Mouse (Mus musculus): ENCODE results near the gene Thsd4. TPM values are rescaled to one million over a fixed set of nuclear protein-coding genes. Genes with fewer than 3 reads are reported as not detected.
"Not testable (repeated sequence)": the region's sequence is repeated elsewhere in the genome, so short reads cannot be mapped to it uniquely, and the experiment has no call there.

Thsd4 gene
- total RNA-seq, 2 experiments from 2014 or later = 10.1 to 10.6 TPM

DNA sequence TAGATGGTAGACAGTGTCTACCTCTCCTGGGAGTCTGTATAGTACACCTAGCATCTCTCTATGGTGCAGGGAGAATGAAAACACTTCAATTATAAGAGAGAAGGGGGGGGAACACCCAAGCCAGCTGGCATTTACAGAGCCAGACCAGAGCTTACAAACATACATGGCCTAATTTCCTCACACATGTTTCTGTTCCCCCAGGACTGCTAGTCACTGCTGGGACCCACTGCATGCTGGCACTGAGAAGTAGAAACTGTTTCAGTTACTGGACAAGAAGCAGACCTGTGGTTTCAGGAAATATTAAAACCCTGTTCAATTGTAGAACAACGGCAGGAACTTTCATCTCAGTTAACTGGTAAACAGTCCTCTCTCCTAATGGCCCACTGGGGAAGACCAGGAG lies 308.7 kb downstream of the Thsd4 start:
- DNase-seq = peak; percentile 13

DNA sequence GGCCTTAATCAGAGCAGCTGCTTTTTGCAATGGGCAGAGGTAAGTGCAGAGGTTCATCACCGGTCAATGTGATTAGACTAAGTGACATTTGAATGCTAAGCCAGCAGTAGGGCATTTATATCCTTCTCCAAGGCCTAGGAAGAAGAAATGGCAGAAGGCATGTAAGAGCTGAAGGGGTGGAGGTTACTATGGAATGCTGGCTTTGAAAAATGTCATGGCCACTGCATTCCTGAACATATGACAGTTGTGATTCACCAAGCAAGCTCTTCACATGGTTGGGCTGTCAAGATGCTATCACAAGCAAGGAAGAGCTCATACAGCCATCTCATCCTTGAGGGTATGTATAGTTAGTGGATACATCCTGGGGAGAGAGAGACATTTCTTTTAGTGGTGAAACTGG lies 313.0 kb downstream of the Thsd4 start:
- DNase-seq = no peak

DNA sequence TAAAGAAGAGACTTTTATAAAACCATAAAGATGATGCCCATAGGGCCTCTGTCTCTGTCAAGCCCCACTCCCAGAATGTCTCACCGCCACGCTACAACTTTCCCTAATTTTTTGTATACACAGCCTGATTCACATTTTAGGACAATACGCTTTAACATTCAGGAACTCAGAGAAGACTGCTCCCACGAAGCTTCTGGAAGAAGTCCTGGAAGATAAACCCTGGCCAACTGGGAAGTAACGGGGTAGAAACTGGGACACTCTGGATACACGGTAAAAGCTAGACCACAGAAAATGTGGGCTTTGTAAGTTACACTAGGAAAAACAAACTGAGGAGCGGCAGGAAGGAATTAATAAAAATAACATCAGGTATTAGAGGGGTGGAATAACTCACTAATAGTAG lies 318.7 kb downstream of the Thsd4 start:
- DNase-seq = no peak

DNA sequence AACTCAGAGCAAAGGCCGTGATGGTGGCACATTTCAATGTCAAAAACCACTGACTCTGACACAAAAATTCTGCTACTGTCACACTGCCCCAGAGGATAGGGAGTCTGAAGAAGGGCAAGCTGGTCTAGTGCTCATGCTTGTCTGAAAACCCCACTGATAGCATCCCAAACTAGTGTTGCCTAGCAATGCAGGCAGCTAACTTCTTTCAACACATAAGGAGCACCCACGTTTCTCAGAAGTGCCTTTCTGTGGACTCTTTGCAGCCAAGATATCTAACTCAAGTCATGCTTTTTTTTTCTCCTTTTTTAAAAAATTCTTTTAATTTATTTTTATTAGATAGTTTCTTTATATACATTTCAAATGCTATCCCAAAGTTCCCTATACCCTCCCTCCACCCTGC lies 321.4 kb downstream of the Thsd4 start:
- no peak for DNase-seq

DNA sequence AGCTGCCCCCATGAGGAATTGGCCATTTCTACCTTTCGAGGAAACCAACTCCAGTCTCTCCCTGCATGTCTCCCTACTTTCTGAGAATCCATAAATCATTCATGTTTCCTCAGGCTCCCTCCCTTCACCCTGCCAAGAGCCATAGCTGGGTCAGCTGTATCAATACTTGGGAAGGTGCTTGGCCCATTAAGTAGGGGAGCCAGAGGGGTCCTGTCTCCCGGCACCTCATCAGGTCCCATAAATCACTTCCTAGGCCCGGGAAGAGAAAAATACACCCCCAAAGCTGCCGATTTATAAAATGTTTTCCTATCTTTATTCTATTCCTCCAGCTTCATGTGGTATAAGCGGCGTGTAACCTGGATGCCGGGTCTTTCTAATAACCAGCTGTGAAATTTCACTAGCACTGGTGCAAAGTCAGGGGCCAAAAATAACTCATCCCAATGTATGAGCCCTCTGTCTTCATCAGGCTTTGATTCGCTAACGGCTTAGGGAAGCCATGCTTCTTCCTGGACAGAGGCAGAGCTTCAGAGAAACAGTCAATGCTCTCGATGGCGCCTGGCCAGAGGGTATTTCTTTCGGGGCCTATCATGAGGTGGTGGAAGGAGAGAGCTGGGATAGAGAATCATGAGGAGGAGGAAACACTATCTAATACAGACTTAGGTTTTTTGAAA lies 323.2 kb downstream of the Thsd4 start:
- no peak for DNase-seq

DNA sequence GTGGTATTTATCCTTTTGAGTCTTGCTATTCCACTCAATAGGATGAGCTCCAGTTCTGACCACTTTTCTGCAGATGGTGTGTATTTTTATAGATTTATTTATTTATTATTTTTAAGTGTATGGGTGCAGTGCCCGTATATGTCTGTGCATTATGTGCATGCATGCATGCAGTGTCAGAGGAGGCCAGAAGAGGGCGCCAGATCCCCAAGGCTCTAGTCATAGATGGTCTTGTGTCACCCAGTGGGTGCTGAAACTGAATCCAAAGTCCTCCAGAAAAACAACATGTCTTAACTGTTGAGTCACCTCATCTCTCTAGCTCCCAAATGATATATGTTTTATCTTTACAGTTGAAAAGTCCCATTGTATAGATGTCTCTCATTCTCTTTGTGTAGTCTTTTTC lies 326.3 kb downstream of the Thsd4 start:
- DNase-seq = no peak

DNA sequence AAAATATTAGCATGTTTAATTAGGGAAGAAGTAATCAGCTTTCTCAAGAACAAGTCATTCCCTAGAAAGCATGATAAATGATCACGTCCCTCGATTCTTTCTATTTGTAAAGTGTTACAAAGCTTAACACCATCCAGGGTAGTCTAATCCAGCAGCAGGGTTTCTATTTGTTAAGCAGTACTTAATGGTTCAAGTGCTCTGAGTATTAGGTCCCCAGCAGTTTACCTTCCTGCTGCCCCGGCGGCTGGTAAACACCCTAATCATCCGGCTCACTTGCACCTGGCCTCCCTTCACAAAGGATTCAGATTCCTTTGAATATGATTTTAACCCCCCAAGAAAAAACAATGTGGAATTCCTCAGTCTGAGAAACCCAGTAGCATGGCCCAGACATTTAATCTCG lies 326.9 kb downstream of the Thsd4 start:
- no peak for DNase-seq

DNA sequence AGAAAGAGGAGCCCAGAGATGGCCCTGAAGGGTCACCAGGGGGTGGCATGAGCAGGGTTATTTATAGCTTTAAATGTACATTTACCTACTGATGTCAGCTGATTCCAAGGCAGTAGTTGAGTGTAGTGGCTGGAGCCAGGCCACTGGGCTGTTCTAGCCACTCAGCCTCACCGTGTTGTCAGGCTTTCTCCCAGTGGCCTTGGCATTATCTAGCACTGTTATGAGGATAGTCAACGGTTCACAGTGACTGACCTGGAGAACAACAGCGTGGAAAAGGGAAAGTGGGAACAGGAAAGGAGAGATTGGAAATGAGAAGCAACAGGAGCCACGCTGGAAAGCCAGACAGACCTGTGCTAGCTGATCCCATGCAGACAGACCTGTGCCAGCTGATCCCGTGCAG lies 329.5 kb downstream of the Thsd4 start:
- peak; percentile 31 for DNase-seq

DNA sequence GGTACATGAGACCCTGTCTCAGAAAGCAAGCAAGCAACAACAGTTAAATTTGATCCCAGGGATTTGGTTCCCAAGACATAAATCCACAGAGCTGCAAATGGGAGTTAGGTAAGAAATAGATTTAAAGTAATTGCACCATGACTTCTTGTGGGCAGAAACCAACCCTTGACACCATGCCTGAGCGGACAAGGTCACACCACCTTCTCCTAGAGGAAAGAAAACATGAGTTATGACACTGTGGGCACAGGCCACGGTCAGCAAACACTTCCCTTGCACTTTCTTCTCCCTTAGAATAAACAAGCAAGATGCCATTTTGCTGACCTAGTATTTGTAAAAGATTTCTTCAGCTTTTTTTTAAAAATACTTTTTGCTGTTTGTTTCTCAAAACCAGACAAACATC lies 334.4 kb downstream of the Thsd4 start:
- DNase-seq = peak; percentile 38

DNA sequence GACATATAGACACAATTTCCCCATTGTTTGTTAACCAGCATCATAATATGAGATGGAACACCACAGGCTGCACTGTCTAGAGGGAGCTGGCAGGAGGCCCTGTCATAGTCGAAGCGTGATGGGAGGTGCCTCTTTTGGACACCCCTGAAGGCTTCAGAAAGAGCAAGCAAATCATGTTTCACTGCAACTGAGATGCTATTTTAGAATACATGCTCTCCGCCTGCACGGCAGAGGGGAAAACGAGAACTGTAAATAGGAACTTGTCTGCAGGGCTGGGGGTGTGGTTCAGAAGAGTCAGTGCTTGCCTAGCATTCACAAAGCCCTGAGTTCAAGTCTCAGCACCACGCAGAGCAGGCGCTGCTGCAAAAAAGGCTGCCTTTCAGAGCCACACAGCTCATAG lies 334.9 kb downstream of the Thsd4 start:
- DNase-seq = no peak

DNA sequence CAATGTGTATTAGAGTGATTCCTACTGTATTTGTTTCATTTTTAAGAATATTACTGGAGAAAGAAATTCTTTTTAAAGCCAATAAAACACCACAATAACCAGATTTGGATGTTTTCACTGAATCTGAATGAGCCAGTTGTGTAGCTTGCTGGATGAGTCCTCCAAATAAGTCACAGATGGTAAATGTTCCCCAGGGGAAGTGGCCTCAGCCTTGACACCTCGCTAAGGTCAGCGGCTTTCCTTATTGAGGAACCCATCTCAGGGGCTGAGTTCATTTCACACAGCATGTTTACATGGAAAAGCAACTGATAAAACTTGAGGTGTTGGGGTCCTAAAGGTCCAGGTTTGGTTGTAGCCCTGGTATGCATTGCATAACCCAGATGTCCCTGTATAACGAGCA lies 337.8 kb downstream of the Thsd4 start:
- DNase-seq = no peak

DNA sequence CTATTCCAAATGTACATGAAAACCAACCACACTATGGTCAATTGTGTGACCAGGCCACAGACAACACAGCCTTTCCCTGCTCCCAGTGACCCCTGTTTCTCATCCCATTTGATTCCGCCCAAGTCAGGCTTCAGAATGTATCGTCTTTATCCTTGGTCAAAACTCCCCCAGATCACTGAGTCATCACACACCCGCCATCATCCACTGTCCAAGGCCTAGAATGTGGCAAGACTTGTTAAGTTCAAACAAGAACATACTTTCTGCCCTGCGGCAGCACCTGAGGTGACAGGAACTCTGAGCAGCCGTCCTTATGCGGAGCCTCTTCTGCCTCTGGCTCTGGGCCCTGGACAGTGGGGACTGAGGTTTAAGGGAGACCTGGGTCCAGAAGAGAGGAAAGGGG lies 339.5 kb downstream of the Thsd4 start:
- DNase-seq = peak; percentile 35

DNA sequence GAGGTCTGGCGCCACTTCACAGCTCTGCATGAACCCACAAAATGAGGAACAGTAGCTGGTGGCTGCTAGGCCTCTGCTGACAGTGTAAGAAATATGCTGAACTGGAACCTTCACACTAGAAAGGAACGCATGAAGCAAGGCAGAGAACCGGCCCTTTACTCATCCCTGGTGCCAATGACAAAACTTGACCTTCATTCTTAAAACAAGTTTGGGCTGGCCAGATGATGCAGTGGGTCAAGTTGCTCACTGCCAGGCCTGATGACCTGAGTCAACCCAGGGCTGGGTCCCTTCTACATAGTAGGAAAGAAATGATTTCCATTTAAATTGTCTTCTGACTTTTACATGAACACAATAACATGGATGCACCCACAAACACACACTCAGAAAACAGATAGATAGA lies 340.9 kb downstream of the Thsd4 start:
- peak; percentile 41 for DNase-seq

DNA sequence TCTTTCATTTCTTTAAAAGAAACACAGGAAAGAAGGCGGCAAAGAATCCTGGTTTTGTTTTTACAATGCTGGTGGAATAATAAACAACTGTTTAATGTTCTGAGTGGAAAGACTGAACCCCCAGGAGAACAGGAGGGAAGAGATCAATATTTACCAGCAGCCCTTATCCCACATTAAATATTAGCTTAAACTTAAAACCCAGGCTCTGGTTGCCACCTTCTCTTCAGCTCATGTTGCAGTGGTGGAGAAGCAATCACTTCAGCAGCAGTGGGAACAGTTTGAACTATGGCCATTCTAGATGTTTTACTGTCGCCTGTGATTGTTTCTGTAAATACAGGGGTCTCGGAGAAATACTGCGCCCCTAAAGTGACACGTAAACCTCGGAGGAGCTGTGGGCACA lies 341.7 kb downstream of the Thsd4 start:
- no peak for DNase-seq

DNA sequence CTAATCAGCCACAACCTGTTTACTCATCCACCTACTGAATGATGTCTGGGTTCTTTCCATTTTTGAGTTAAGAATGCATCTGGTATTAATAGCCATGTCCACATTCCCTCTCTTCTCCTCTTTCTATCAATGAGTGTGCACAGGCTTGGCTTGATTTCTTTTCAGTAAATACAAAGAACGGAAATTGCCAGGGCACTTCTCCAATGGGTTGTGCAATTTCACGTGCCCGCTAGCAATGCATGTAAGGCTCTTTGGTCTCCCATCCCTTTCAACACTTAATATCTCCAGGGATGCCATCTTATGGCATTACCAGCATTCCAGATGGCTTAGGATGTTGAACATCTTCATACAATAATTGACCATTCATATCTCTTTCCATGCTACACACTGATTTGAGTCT lies 345.5 kb downstream of the Thsd4 start:
- no peak for DNase-seq

DNA sequence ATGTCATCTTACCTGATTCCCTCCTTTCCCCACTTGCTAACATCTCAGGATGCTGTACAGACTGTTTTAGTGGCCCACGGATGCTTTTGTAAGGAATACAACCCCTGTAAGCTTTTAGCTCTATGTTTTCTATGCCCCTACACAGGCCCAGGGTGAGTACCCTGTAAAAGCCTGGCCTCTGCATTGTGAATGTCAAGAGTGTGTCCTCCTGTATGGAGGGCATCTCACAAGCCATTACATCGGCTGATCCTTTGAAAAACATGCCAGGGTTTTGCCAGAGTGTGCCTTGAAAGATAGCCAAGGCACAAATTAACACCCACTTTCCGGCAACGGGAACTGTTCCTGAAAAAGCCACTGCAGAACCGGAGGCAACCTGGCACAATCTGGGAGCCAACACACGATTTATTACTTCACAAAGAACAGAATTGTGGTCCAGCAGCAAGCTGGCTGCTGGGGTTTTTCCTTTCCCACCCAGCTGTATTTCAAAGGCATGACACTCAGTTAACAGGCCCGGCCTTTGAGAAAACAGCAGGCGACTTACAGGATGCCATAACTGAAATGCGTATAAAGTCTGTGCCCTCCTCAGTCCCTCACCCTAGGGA lies 349.3 kb downstream of the Thsd4 start:
- not testable (repeated sequence) for DNase-seq

DNA sequence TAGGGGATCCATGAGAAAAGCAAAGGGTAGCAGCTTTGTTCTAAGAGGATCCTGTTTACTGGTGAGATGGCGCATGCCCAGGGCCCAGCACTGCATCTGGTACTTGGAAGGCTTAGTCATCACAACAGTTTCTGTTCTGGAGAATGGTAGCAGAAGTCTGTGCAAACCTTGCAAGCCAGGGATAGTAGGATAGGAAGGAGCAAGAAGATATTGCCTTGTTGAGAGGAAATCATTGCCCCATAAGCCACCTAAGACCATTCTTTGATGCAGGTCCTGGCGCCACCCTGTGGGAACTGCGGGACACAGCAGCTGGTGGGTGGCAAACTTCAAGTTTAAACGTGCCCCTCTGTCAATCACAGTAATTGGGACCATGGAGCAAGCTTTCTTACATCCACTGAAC lies 354.9 kb downstream of the Thsd4 start:
- peak; percentile 35 for DNase-seq

DNA sequence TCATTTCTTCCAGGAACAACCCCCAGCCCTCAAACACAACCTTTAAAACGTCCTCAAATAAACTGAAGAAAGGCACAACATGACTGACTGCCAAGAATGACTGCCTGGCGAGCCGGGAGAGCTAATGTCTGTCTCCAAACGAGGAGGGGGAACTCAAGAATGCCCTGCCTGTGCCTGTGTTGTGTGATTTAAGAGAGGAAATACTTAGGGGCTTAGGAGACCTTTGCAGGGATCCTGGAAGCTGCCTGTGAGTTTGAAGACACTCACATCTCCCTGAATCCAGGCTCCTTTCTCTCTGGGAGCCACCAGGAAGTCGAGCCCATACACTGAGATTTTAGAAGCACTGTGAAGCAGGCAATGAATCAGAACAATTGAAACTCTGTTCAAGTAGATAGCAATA lies 361.0 kb downstream of the Thsd4 start:
- DNase-seq = no peak

DNA sequence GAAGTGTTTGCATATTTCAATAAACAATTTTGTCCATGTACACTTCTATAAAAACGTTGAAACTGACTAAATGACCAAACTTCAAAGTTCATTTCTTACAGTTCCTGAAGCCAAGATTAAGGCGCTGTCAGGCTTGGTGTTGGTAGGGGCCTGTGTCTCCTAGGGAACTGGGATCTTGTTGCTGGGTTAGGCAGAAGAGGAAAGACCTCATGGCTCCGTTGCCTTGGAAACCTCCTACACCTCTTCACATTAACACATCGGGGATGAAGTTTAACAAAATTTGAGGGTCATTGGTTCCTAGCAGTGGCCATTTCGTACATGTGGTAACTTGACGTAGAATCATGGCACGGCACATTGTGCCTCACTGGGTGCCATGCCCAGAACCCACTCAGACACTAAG lies 361.7 kb downstream of the Thsd4 start:
- DNase-seq = no peak

DNA sequence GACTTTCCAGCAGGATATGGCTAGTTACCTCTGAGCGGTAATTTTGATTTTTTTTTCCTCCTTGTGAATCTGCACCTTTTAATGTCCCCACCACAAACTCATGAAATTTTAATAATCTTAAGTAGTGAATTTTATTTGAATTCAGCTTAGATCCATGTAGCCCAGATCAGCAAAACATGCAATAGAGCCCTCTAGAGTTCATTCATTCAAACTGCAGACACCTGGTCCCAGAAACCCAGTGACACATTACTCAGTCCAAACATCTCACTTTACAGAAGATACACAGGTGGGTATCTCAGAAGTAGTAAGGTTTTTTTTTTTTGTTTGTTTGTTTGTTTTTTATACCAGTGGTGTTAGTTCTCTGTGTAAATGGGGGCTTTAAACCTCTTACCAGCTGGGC lies 368.9 kb downstream of the Thsd4 start:
- no peak for DNase-seq

DNA sequence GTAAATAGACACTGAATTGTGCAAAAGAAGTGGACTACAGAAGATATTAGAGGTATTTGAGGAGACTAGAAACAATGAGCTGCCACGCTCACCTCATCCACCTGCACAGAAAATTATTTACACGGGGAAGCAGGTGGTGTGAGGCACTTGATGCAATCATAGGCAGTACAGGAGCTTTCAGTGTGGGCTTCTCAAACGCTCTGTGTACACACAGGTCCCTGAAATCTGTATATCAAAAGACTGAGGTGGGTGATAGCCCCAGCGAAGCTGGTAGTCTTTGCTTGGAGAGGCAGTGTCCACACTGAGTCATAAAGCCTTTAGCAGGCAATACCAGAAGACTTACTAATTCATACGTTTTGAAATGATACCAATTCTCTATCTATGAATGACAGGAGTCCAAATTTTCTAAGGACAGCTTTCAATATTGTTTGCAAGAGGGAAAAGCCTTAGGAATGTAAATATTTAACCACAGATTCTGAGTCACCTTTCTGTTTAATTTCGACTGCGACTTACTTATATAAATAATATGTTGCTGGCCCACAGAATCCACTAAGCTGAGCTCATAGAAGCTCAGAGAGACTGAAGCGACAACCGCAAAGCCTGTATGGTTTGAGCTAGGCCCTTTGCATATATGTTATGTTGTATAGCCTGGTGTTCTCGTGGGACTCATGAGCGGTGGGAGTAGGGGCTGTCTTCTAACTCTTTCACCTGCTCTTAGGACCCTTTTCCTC lies 369.8 kb downstream of the Thsd4 start:
- DNase-seq = no peak

DNA sequence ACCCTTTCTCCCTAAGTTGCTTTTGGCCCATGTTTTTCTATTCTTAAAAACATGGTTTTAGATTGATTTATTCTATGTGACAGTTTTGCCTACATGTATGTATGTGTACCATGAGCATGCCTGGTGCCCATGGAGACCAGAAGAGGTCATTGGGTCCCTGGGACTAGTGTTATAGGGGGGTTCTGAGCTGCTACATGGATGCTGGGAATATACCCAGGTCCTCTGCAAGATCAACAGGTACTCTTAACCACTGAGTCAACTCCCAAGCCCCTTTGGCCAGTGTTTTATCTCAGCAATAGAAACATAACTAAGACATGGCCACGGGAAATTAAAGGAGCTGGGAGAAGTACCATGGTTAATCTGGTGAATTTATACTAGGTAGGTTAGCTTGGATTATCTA lies 371.3 kb downstream of the Thsd4 start:
- DNase-seq = no peak

DNA sequence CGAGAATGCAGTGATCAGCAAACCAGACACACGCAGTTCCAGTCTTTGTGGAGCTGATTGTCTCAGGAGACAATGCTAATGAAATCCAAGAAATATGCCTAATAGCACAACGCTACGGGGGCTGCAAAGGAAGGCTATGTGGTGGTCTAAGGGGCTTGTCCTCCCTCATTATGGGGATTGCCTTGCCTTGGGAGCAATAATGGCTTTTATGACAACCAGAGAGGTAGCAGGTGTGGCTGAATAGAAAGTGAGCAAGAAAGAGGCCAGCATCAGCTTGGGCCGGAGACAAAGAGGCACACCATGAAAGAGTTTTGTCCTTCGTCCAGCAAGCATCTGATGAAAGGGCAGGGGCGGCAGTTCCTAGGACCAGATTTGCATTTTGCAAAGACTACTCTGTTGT lies 372.9 kb downstream of the Thsd4 start:
- no peak for DNase-seq

DNA sequence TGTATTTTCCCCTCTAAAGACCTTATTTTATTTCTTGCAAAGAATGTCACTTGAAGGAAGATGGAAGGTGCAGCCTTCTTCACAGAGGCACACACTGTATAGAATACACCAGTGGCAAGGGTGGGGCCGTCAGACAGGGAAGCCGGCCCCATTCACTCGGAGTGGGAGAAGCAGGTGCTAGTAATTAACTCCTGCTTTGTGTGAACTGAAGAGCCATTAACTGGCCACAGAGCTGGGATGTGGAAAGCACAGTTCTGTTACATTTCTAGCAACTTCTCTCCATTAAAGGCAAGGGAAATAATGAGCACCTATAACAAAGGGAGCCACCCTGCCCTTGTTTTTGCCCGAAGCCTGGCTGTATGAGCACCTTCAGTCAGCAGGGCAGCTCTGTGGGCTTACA lies 374.4 kb downstream of the Thsd4 start:
- no peak for DNase-seq
